8 mouse cellular contexts compared by ENCODE assay signal in genomic region chr5:67647568-67647967, GRCm38 (mm10). TPM values are rescaled to one million over a fixed set of nuclear protein-coding genes. Genes with fewer than 3 reads are reported as not detected.
A peak's percentile ranks its signal among the peaks of the same experiment; 100 is the strongest.
DNase-seq lines count a peak whose midpoint lies in the region; ATAC-seq and TF ChIP-seq lines count a peak whose summit lies in the region.
"Had no signal": no experiment of that assay in that cellular context is flagged by ENCODE, and none has a peak within 500 bp of the region (broad histone marks: within the 10 kb centered on the region; RNA-seq: fewer than 3 reads in every experiment).

No protein-coding gene starts in this region.

- 80% methylated on average over 21 of the region's 21 CpGs for WGBS in kidney, adult 2 months
- 80% methylated on average over 21 of the region's 21 CpGs for WGBS in kidney, embryonic 14.5 days

- TF ChIP-seq CTCF in kidney, adult 2 months (conservative IDR thresholded peaks at IDR 0.05; ENCODE audit: insufficient read depth, insufficient read length, low read depth, low read length) = no peak; the same call in 1 of the 2 replicates

- H3K27ac ChIP-seq in kidney, adult 2 months (ENCODE audit: insufficient read depth, low read depth, low read length) = no peak overlapping the region
- no peak overlapping the region for H3K27ac ChIP-seq in kidney, embryonic 14.5 days (ENCODE audit: low read depth, low read length)
- H3K27ac ChIP-seq in ES-E14 (ENCODE audit: insufficient read depth, low read depth, low read length, poor library complexity, severe bottlenecking) = no peak overlapping the region
- H3K27ac ChIP-seq: embryonic facial prominence, embryonic 15.5 days had no signal

- DNase-seq in kidney, adult 2 months = peak; percentile 12
- DNase-seq in ES-E14 (ENCODE audit: low read depth, low spot score) (peak; percentile 25), ZHBTc4 (ENCODE audit: low read depth, low spot score) (peak; percentile 70)
- DNase-seq in kidney, postnatal 10 days = peak; percentile 35
- DNase-seq in urinary bladder, postnatal 4 days (ENCODE audit: low spot score in 2 of 2) = no peak
- no peak for DNase-seq in T-cell, adult 2 months (ENCODE audit: low spot score)

- H3K9me3 ChIP-seq in kidney, embryonic 14.5 days (ENCODE audit: control insufficient read depth, low read length) = no peaks in the 10 kb centered on the region
- H3K9me3 ChIP-seq in ES-E14 (ENCODE audit: control insufficient read depth, insufficient read depth, low read depth, low read length) = no peaks in the 10 kb centered on the region
- H3K9me3 ChIP-seq: embryonic facial prominence, embryonic 15.5 days had no signal

- H3K4me2 ChIP-seq in kidney, embryonic 14.5 days (replicated peaks; ENCODE audit: low read depth, low read length) = no peak overlapping the region
- H3K4me2 ChIP-seq: embryonic facial prominence, embryonic 15.5 days had no signal

- no peaks in the 10 kb centered on the region for H3K27me3 ChIP-seq in kidney, adult 2 months (replicated peaks; ENCODE audit: control insufficient read depth, insufficient read depth, low read length)
- H3K27me3 ChIP-seq in kidney, embryonic 14.5 days (ENCODE audit: control insufficient read depth, insufficient read depth, low read length) = no peaks in the 10 kb centered on the region

- H3K9ac ChIP-seq in kidney, embryonic 14.5 days (ENCODE audit: low read depth, low read length) = no peak overlapping the region
- no peak overlapping the region for H3K9ac ChIP-seq in ES-E14 (ENCODE audit: insufficient read depth, low read depth, low read length, poor library complexity, severe bottlenecking)
- H3K9ac ChIP-seq: embryonic facial prominence, embryonic 15.5 days had no signal

- ATAC-seq in kidney, embryonic 14.5 days (ENCODE audit: low FRiP score, low TSS enrichment) = no peak

- H3K36me3 ChIP-seq in kidney, adult 2 months (ENCODE audit: control insufficient read depth, insufficient read depth, low read length) = no peaks in the 10 kb centered on the region
- H3K36me3 ChIP-seq in kidney, embryonic 14.5 days (ENCODE audit: control insufficient read depth, insufficient read depth, low read length) = no peaks in the 10 kb centered on the region
- H3K36me3 ChIP-seq in ES-E14 (ENCODE audit: control insufficient read depth, insufficient read depth, low read length, poor library complexity, severe bottlenecking) = 0 out of 2 replicates have a peak, but pooled peaks cover 3% of the 10 kb centered on the region
- H3K36me3 ChIP-seq: embryonic facial prominence, embryonic 15.5 days had no signal

- H3K4me3 ChIP-seq in kidney, adult 2 months (ENCODE audit: insufficient read depth, low read depth, low read length) = no peak overlapping the region
- no peak overlapping the region for H3K4me3 ChIP-seq in kidney, embryonic 14.5 days (ENCODE audit: low read length)
- H3K4me3 ChIP-seq in ES-E14 (ENCODE audit: insufficient read depth in 1 of 2, low read depth in 1 of 2, low read length in 2 of 2, poor library complexity in 1 of 2, severe bottlenecking in 1 of 2) = no peak overlapping the region
- H3K4me3 ChIP-seq: embryonic facial prominence, embryonic 15.5 days had no signal

- in situ Hi-C loops in ES-E14 (cut with MboI; ENCODE audit: low sequenced_read_pairs in 2 of 2, unreplicated experiment in 2 of 2) = no loop called here

- no peak for TF ChIP-seq POLR2A in kidney, adult 2 months (IDR thresholded peaks at IDR 0.05; ENCODE audit: low read depth, low read length)

- no peaks in the 10 kb centered on the region for H3K4me1 ChIP-seq in kidney, adult 2 months (ENCODE audit: control insufficient read depth, insufficient read depth, low read length)
- H3K4me1 ChIP-seq in kidney, embryonic 14.5 days (ENCODE audit: control insufficient read depth, insufficient read depth, low read length) = no peaks in the 10 kb centered on the region
- peaks cover 0 to 4% of the 10 kb centered on the region in 2 experiments; a peak in 1 of 4 replicates for H3K4me1 ChIP-seq in ES-E14 (ENCODE audit: control insufficient read depth in 2 of 2, insufficient read depth in 2 of 2, low read length in 2 of 2, poor library complexity in 1 of 2)
- H3K4me1 ChIP-seq: embryonic facial prominence, embryonic 15.5 days had no signal

TF ChIP-seq in ES-E14, 5 proteins besides CTCF, POLR2A, EP300 and RAD21:
- no peak for TF ChIP-seq ZC3H11A (IDR thresholded peaks at IDR 0.05; ENCODE audit: borderline replicate concordance, low read depth, low read length)
- TF ChIP-seq ZNF384 (IDR thresholded peaks at IDR 0.05; ENCODE audit: low read depth, low read length) = no peak
- no peak for TF ChIP-seq MAFK (IDR thresholded peaks at IDR 0.05; ENCODE audit: insufficient read depth, low read depth, low read length)
- TF ChIP-seq HCFC1 (IDR thresholded peaks at IDR 0.05; ENCODE audit: borderline replicate concordance, insufficient read depth, low read length) = no peak
- TF ChIP-seq CHD2 (IDR thresholded peaks at IDR 0.05; ENCODE audit: low read depth, low read length) = no peak

RNA-seq across cellular contexts. Expression of gene Shisa3, which starts 39.9 kb away (rescaled TPM):
- 11.4 and 12.4 TPM in 2 replicates for polyA plus RNA-seq in kidney, adult 2 months (2012; rRNA removed)
- polyA plus RNA-seq in kidney, embryonic 14.5 days (2014; fragmentation: Nextera tagmentation; extraction: Ambion mirVana) = 110 and 145 TPM in 2 replicates
- total RNA-seq in ES-E14 (2012; rRNA removed) = 0.58 and 0.76 TPM in 2 replicates

Comparison
In these comparisons a context has a peak if more than half of its experiments do, and no peak if none do; other contexts are left out.
1. DNase-seq: peak in kidney, adult 2 months (single experiment), ES-E14 (single experiment), ZHBTc4 (single experiment) and kidney, postnatal 10 days (single experiment); none in urinary bladder, postnatal 4 days (0 of 2) and T-cell, adult 2 months (single experiment).